Mouse (Mus musculus): ENCODE measurements at regions not wholly inside any gene's neighbourhood (a gene's known extent, or its start where the extent isn't known, plus 50 kb on each side); places are given as distances from the start of the nearest gene placed in this dataset.

DNA sequence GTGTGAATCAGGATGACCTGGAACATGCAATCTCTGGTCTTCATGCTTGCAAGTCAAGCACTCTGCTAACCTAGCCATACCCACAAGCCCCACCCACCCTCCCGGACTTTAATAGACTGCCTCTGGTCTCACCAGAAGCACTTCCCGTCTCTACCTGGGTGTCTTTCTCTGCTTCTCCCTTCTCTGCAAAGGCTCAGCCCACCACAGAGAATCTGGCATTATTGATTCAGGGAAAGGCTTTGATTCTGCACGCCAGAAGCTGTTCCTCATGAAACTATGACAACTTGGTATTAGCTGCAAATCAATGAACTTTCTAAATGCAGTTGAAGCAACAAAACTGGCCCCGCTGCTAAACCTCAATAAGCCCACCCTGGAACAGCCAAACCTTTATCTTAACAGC, 66.1 kb upstream of the Auts2 start:
- DNase-seq = no peak

DNA sequence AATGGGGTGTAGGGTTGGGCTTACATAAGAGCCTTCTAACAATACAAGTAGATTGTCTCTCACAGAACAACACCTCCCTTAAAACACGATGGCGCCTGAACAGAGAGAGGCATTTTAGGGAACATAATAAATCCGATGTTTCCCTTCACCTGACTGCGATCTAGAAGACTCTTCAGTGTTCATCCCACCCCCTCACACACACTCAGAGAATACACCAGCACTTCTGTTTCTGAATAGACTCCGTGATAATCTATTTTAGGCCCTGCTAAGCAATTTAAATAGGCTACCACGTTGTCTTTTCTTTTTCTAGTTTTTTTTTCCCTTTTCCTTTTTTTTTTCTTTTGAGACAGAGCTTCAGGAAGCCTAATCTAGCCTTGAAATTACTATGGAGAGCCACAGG, 63.1 kb upstream of the Auts2 start:
- DNase-seq = no peak

GRCm38 (mm10) chr5:132594796-132595195, 51.7 kb upstream of the Auts2 start:
- DNase-seq = no peak

Measured in kidney, adult 11 months (tissue).